Mouse (Mus musculus): ENCODE results near the gene Lrp1. TPM values are rescaled to one million over a fixed set of nuclear protein-coding genes. Genes with fewer than 3 reads are reported as not detected.
A peak's percentile ranks its signal among the peaks of the same experiment; 100 is the strongest.

The Lrp1 gene
- polyA plus RNA-seq, 1 experiment from 2014 or later = 71.2 TPM

DNA sequence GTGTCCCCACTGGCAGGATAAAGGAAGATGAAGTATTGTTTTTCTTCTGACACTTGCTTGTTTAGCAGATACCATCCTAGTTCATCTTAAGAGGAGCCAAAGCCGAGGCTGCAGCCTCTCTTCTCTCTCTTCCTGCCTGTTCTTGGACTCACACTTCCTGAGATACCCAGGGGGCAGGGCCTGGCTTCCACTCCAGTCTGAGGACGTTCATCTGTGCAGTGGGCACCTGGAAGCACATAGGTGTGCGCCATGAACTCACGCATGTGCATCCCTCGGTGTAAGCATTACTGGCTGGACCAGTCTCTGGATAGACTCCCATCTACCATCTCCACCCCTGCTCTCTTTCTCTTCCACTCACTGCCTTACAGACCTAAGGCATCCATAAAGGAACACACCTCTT is 19.5 kb upstream of the Lrp1 start:
- H3K4me3 ChIP-seq (ENCODE audit: low read depth, low read length) = no peak overlapping the region
- WGBS = 71% methylated on average over 5 of the region's 5 CpGs
- DNase-seq (ENCODE audit: low spot score) = no peak
- no peak for ATAC-seq (replicated peaks; ENCODE audit: low FRiP score)
- H3K9me3 ChIP-seq (ENCODE audit: control insufficient read depth, low read length) = no peaks in the 10 kb centered on the region
- no peak overlapping the region for H3K27ac ChIP-seq (ENCODE audit: low read depth, low read length)
- H3K9ac ChIP-seq (ENCODE audit: low read length) = no peak overlapping the region
- H3K4me1 ChIP-seq (replicated peaks; ENCODE audit: control insufficient read depth, insufficient read depth, low read length) = peaks cover 11% of the 10 kb centered on the region
- H3K36me3 ChIP-seq (ENCODE audit: control insufficient read depth, insufficient read depth, low read length) = no peaks in the 10 kb centered on the region
- H3K4me2 ChIP-seq (ENCODE audit: low read depth, low read length, severe bottlenecking) = no peak overlapping the region
- peaks cover 19% of the 10 kb centered on the region for H3K27me3 ChIP-seq (ENCODE audit: control insufficient read depth, insufficient read depth, low read length)

DNA sequence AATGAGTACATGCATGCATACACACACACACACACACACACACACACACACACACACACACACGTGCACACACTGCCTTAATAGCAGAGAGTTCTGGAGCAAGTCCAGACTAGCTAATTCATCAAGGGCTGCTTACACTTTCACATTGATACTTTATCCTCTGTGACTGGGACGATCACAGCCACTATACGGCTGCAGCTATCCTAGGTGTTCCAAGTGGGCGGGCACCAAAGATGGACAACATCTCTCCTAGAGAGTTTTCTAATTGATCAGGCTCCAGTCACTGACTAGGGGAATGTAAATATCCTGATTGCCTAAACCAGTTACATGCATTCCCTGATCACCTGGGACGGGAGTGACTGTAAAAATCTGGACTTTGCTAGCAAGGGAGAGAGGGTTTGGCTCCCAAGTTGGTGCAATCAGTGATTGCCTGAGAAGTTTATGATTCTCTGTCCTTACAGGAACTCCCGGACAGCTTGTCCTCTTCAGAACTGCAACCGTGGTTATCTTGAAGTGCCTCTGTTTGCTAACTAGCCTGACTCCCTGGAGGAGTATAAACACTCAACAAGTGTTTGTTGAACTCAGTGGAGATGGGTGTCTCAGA is 11.8 kb upstream of the Lrp1 start:
- DNase-seq (ENCODE audit: low spot score) = no peak
- Histone ChIP-seq H3K9ac (ENCODE audit: low read length) (no peak overlapping the region), H3K4me1 (replicated peaks; ENCODE audit: control insufficient read depth, insufficient read depth, low read length) (no peaks in the 10 kb centered on the region), H3K4me3 (ENCODE audit: low read depth, low read length) (no peak overlapping the region), H3K4me2 (ENCODE audit: low read depth, low read length, severe bottlenecking) (no peak overlapping the region), H3K9me3 (ENCODE audit: control insufficient read depth, low read length) (no peaks in the 10 kb centered on the region), H3K27me3 (ENCODE audit: control insufficient read depth, insufficient read depth, low read length) (no peaks in the 10 kb centered on the region), H3K36me3 (ENCODE audit: control insufficient read depth, insufficient read depth, low read length) (no peaks in the 10 kb centered on the region), H3K27ac (ENCODE audit: low read depth, low read length) (no peak overlapping the region)
- ATAC-seq (replicated peaks; ENCODE audit: low FRiP score) = no peak
- WGBS = 85% methylated on average over 7 of the region's 7 CpGs

DNA sequence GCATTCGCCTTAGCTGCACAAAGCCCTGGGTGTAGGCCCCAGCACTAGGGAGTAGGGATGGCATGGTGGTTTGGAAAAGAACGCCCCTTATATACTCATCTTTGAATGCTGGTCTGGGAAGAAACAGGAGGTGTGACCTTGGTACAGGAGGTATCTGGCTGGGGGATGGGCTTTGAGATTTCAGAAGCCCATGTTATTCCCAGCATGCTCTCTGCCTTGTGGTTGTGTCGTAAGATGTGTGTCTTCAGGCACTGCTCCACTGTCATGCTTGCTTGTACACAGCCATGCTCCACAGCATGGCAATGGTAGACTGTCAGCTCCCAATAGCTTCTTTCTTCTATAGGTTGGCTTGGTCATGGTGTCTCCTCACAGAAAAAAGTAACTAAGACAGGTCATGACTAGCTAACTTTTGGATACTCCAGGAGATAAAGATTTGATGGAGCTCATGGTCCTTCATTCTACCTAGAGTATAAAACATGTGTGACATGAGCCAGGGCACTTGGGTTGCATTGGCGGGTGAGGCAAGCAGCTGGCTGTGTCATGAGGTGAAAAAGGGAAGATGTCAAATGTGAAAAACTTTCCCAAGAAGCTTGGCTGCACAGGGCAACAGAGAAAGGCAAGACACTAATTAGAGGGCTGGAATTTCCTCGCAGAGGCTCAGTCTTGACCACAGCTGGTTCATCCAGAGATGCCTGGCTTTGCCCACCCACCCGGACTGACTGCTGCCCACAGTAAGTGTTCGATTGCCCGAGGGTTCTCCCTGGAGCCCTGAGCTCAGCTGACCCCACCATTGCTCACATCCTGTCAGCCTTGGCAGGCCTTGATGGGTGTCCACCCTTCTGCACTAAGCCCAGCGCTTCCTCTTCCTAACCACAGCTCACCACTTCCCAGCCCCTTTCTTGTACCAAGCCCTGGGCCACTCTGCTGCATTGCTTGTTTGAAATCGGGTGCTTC is 10.6 kb upstream of the Lrp1 start:
- no peak overlapping the region for H3K27ac ChIP-seq (ENCODE audit: low read depth, low read length)
- no peak overlapping the region for H3K9ac ChIP-seq (ENCODE audit: low read length)
- H3K4me2 ChIP-seq (ENCODE audit: low read depth, low read length, severe bottlenecking) = no peak overlapping the region
- H3K36me3 ChIP-seq (ENCODE audit: control insufficient read depth, insufficient read depth, low read length) = no peaks in the 10 kb centered on the region
- no peaks in the 10 kb centered on the region for H3K27me3 ChIP-seq (ENCODE audit: control insufficient read depth, insufficient read depth, low read length)
- H3K4me3 ChIP-seq (ENCODE audit: low read depth, low read length) = no peak overlapping the region
- WGBS = 86% methylated on average over 10 of the region's 10 CpGs
- peaks cover 1% of the 10 kb centered on the region; the same call in 1 of the 2 replicates for H3K9me3 ChIP-seq (ENCODE audit: control insufficient read depth, low read length)
- no peak for ATAC-seq (replicated peaks; ENCODE audit: low FRiP score)
- DNase-seq (ENCODE audit: low spot score) = no peak
- H3K4me1 ChIP-seq (replicated peaks; ENCODE audit: control insufficient read depth, insufficient read depth, low read length) = no peaks in the 10 kb centered on the region

DNA sequence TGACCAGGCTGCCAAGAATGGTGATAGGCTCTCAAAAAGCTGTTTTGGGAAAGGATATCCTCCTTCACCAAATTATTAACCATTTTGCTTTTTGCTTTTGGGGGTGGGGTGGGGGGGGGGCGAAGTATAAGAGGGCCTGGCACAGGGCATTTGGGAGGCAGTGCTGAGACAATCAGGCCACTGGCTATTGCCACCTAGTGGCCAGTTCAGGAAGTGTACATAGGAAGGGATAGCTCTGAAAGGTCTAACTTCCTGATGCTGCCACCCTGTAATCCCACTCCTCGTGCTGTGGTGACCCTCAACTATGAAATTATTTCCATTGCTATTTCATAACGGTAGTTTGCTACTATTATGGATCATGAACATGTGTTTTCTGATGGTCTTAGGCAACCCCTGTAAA is 5.5 kb upstream of the Lrp1 start:
- no peak overlapping the region for H3K9ac ChIP-seq (ENCODE audit: low read length)
- no peak overlapping the region for H3K4me3 ChIP-seq (ENCODE audit: low read depth, low read length)
- DNase-seq (ENCODE audit: low spot score) = no peak
- 82% methylated on average over 3 of the region's 3 CpGs for WGBS
- H3K4me1 ChIP-seq (replicated peaks; ENCODE audit: control insufficient read depth, insufficient read depth, low read length) = peaks cover 4% of the 10 kb centered on the region; the same call in 1 of the 2 replicates
- no peak for ATAC-seq (replicated peaks; ENCODE audit: low FRiP score)
- H3K9me3 ChIP-seq (ENCODE audit: control insufficient read depth, low read length) = peaks cover 4% of the 10 kb centered on the region; the same call in 1 of the 2 replicates
- no peak overlapping the region for H3K4me2 ChIP-seq (ENCODE audit: low read depth, low read length, severe bottlenecking)
- no peak overlapping the region for H3K27ac ChIP-seq (ENCODE audit: low read depth, low read length)
- no peaks in the 10 kb centered on the region for H3K36me3 ChIP-seq (ENCODE audit: control insufficient read depth, insufficient read depth, low read length)
- H3K27me3 ChIP-seq (ENCODE audit: control insufficient read depth, insufficient read depth, low read length) = no peaks in the 10 kb centered on the region

DNA sequence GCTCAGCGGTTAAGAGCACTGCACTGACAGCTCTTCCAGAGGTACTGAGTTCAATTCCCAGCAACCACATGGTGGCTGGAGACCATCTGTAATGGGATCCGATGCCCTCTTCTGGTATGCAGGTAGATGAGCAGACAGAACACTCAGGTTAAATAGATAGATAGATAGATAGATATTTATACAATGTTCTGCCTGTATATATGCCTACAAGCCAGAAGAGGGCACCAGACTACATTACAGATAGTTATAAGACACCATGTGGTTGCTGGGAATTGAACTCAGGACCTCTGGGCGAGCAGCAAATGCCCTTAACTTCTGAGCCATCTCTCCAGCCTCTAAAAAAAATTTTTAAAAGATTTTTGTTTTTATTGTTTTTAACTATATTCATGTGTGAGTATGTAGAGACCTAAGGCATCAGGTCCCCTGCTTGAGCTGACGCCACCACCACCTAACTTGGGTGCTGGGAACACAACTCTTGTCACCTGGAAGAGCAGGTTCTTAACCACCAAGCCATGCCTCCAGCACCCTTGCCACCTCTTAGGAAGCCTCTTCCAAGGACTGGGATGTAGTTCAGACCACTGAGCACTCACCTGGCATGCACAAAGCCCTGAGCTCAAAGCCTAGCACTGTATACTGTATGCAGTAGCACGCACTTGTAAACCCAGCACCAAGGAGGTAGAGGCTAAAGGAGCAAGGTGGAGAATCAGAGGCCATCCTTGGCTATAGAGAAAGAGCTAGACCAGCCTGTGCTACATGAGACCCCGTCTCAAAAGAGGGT is 2.7 kb upstream of the Lrp1 start:
- Histone ChIP-seq H3K27ac (ENCODE audit: low read depth, low read length) (no peak overlapping the region), H3K27me3 (ENCODE audit: control insufficient read depth, insufficient read depth, low read length) (no peaks in the 10 kb centered on the region), H3K4me3 (ENCODE audit: low read depth, low read length) (no peak overlapping the region), H3K9me3 (ENCODE audit: control insufficient read depth, low read length) (peaks cover 4% of the 10 kb centered on the region; the same call in 1 of the 2 replicates), H3K36me3 (ENCODE audit: control insufficient read depth, insufficient read depth, low read length) (no peaks in the 10 kb centered on the region), H3K4me1 (replicated peaks; ENCODE audit: control insufficient read depth, insufficient read depth, low read length) (peaks cover 11% of the 10 kb centered on the region), H3K9ac (ENCODE audit: low read length) (no peak overlapping the region), H3K4me2 (ENCODE audit: low read depth, low read length, severe bottlenecking) (no peak overlapping the region)
- ATAC-seq (replicated peaks; ENCODE audit: low FRiP score) (no peak), DNase-seq (ENCODE audit: low spot score) (no peak)
- 95% methylated on average over 6 of the region's 6 CpGs for WGBS

DNA sequence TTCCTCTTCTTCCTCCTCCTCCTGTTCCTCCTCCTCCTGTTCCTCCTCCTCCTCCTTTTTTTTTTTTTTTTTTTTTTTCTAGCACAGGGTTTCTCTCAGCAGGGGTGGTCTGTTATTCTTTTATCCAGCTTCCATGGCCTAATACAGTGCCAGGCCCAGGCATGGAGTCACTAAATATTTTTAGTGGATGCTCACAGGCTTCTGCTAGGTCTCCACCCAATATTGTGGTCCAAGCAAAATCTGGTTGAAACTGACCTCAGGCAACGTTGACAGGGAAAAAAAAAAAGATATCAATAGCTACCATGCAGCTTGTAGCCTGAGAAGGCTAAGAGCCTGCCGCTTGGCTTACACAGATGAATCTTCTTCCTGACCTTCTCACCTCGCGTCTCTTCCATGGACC is 1.7 kb upstream of the Lrp1 start:
- no peaks in the 10 kb centered on the region for H3K27me3 ChIP-seq (ENCODE audit: control insufficient read depth, insufficient read depth, low read length)
- 64% methylated on average over 4 of the region's 4 CpGs for WGBS
- no peak overlapping the region; the same call in 1 of the 2 replicates for H3K27ac ChIP-seq (ENCODE audit: low read depth, low read length)
- no peak overlapping the region for H3K4me2 ChIP-seq (ENCODE audit: low read depth, low read length, severe bottlenecking)
- no peak overlapping the region for H3K9ac ChIP-seq (ENCODE audit: low read length)
- H3K36me3 ChIP-seq (ENCODE audit: control insufficient read depth, insufficient read depth, low read length) = no peaks in the 10 kb centered on the region
- no peak for DNase-seq (ENCODE audit: low spot score)
- H3K9me3 ChIP-seq (ENCODE audit: control insufficient read depth, low read length) = peaks cover 4% of the 10 kb centered on the region; the same call in 1 of the 2 replicates
- no peak overlapping the region for H3K4me3 ChIP-seq (ENCODE audit: low read depth, low read length)
- ATAC-seq (replicated peaks; ENCODE audit: low FRiP score) = no peak
- peaks cover 11% of the 10 kb centered on the region for H3K4me1 ChIP-seq (replicated peaks; ENCODE audit: control insufficient read depth, insufficient read depth, low read length)

DNA sequence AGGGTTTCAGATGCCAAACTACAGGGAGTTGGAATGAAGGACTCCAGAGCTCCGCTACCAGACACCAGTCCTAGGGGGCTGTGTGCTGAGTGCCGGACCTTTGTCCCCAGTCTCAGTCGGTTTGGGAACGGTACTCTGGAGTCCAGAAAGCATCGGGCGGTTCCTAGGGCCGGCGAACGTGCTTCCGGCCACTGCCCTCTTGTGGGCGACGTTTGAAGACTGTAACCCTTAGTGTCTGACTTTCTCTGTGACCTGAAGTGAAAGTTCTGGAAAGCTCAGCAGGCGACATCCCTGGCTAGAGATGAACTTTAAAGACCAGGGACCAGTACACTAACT is 1.1 kb upstream of the Lrp1 start:
- peaks cover 13% of the 10 kb centered on the region for H3K4me1 ChIP-seq (replicated peaks; ENCODE audit: control insufficient read depth, insufficient read depth, low read length)

More for the DNA sequence above, 1.1 kb upstream of the Lrp1 start:
- ATAC-seq (replicated peaks; ENCODE audit: low FRiP score) = peak; percentile 9; the same call in 1 of the 2 replicates
- under 1% methylated on average over 13 of the region's 13 CpGs for WGBS
- H3K9me3 ChIP-seq (ENCODE audit: control insufficient read depth, low read length) = peaks cover 4% of the 10 kb centered on the region; the same call in 1 of the 2 replicates
- H3K36me3 ChIP-seq (ENCODE audit: control insufficient read depth, insufficient read depth, low read length) = no peaks in the 10 kb centered on the region
- no peaks in the 10 kb centered on the region for H3K27me3 ChIP-seq (ENCODE audit: control insufficient read depth, insufficient read depth, low read length)
- peak overlapping the region; percentile 68 for H3K27ac ChIP-seq (ENCODE audit: low read depth, low read length)
- peak overlapping the region; percentile 74 for H3K4me3 ChIP-seq (ENCODE audit: low read depth, low read length)
- peak; percentile 74 for DNase-seq (ENCODE audit: low spot score)
- peak overlapping the region; percentile 47 for H3K4me2 ChIP-seq (ENCODE audit: low read depth, low read length, severe bottlenecking)
- peak overlapping the region; percentile 43 for H3K9ac ChIP-seq (ENCODE audit: low read length)
